ENCODE assay signal across 10 mouse cellular contexts in genomic region chr9:118674761-118675160, GRCm38 (mm10).
DNase-seq lines count a peak whose midpoint lies in the region; ATAC-seq and TF ChIP-seq lines count a peak whose summit lies in the region.
"Had no signal": no experiment of that assay in that cellular context is flagged by ENCODE, and none has a peak within 500 bp of the region (broad histone marks: within the 10 kb centered on the region; RNA-seq: fewer than 3 reads in every experiment).

No protein-coding gene starts in this region.

- no peaks in the 10 kb centered on the region for H3K9me3 ChIP-seq in intestine, postnatal 0 days (ENCODE audit: control insufficient read depth)
- no peaks in the 10 kb centered on the region for H3K9me3 ChIP-seq in intestine, embryonic 15.5 days
- H3K9me3 ChIP-seq in limb, embryonic 11.5 days (ENCODE audit: control insufficient read depth, low read length) = no peaks in the 10 kb centered on the region
- H3K9me3 ChIP-seq: embryonic facial prominence, embryonic 12.5 days had no signal

- ATAC-seq in intestine, postnatal 0 days = peak; percentile 77
- no peak for ATAC-seq in intestine, embryonic 15.5 days
- no peak for ATAC-seq in limb, embryonic 11.5 days (ENCODE audit: insufficient number of reproducible peaks, low FRiP score, low TSS enrichment, low read depth)
- no peak for ATAC-seq in cerebellum, adult (ENCODE audit: insufficient number of reproducible peaks, low FRiP score, low TSS enrichment)
- ATAC-seq: Patski had no signal

- no peaks in the 10 kb centered on the region; the same call in 1 of the 2 replicates for H3K4me1 ChIP-seq in intestine, postnatal 0 days (replicated peaks; ENCODE audit: control insufficient read depth, insufficient read depth, low read length)
- H3K4me1 ChIP-seq in intestine, embryonic 15.5 days (replicated peaks) = no peaks in the 10 kb centered on the region; the same call in 1 of the 2 replicates
- H3K4me1 ChIP-seq in limb, embryonic 11.5 days (ENCODE audit: control insufficient read depth, insufficient read depth, low read length) = peaks cover 23% of the 10 kb centered on the region

- no peak overlapping the region for H3K9ac ChIP-seq in intestine, postnatal 0 days (ENCODE audit: low read depth, low read length)
- no peak overlapping the region for H3K9ac ChIP-seq in intestine, embryonic 15.5 days
- no peak overlapping the region for H3K9ac ChIP-seq in limb, embryonic 11.5 days (ENCODE audit: low read length)
- H3K9ac ChIP-seq: embryonic facial prominence, embryonic 12.5 days; forebrain, postnatal 0 days had no signal

- H3K27ac ChIP-seq in intestine, postnatal 0 days (ENCODE audit: low read depth, low read length) = no peak overlapping the region
- no peak overlapping the region for H3K27ac ChIP-seq in intestine, embryonic 15.5 days
- no peak overlapping the region for H3K27ac ChIP-seq in limb, embryonic 11.5 days (replicated peaks; ENCODE audit: low read depth, low read length)
- H3K27ac ChIP-seq: embryonic facial prominence, embryonic 12.5 days had no signal

- DNase-seq in A20 (ENCODE audit: low read depth, low spot score) = peak; percentile 17
- DNase-seq in NIH3T3 (ENCODE audit: low read depth) = peak; percentile 31
- DNase-seq in limb, embryonic 11.5 days (ENCODE audit: low spot score) = peak; percentile 51
- no peak for DNase-seq in left cerebral cortex, adult 9 months (ENCODE audit: low spot score in 2 of 2)
- DNase-seq: forebrain, postnatal 0 days had no signal

- no peak overlapping the region for H3K4me2 ChIP-seq in intestine, postnatal 0 days (replicated peaks; ENCODE audit: low read depth)
- no peak overlapping the region for H3K4me2 ChIP-seq in intestine, embryonic 15.5 days (replicated peaks)
- no peak overlapping the region for H3K4me2 ChIP-seq in limb, embryonic 11.5 days (ENCODE audit: low read depth, severe bottlenecking)
- H3K4me2 ChIP-seq: embryonic facial prominence, embryonic 12.5 days had no signal

- peaks cover 6% of the 10 kb centered on the region; the same call in 1 of the 2 replicates for H3K36me3 ChIP-seq in intestine, postnatal 0 days (ENCODE audit: control insufficient read depth, insufficient read depth)
- H3K36me3 ChIP-seq in intestine, embryonic 15.5 days = no peaks in the 10 kb centered on the region
- no peaks in the 10 kb centered on the region for H3K36me3 ChIP-seq in limb, embryonic 11.5 days (ENCODE audit: control insufficient read depth, insufficient read depth, low read length)

- no peak for TF ChIP-seq CTCF in intestine, postnatal 0 days (IDR thresholded peaks at IDR 0.05; ENCODE audit: low read depth)

- H3K4me3 ChIP-seq in intestine, postnatal 0 days (ENCODE audit: low read depth, low read length) = no peak overlapping the region
- no peak overlapping the region for H3K4me3 ChIP-seq in intestine, embryonic 15.5 days (replicated peaks)
- H3K4me3 ChIP-seq in limb, embryonic 11.5 days (ENCODE audit: low read depth, low read length) = no peak overlapping the region
- H3K4me3 ChIP-seq: embryonic facial prominence, embryonic 12.5 days had no signal

- WGBS in intestine, postnatal 0 days = 88% methylated on average over 22 of the region's 22 CpGs
- 92% methylated on average over 22 of the region's 22 CpGs for WGBS in intestine, embryonic 15.5 days
- WGBS in limb, embryonic 11.5 days = 91% methylated on average over 22 of the region's 22 CpGs

- no peaks in the 10 kb centered on the region for H3K27me3 ChIP-seq in intestine, postnatal 0 days (replicated peaks; ENCODE audit: control insufficient read depth, insufficient read depth, low read length)
- no peaks in the 10 kb centered on the region for H3K27me3 ChIP-seq in intestine, embryonic 15.5 days (replicated peaks)
- H3K27me3 ChIP-seq in limb, embryonic 11.5 days (ENCODE audit: control insufficient read depth, insufficient read depth, low read length) = no peaks in the 10 kb centered on the region
- H3K27me3 ChIP-seq: embryonic facial prominence, embryonic 12.5 days; Patski had no signal

Comparison
In these comparisons a context has a peak if more than half of its experiments do, and no peak if none do; other contexts are left out.
1. DNase-seq: peak in A20 (single experiment), NIH3T3 (single experiment) and limb, embryonic 11.5 days (single experiment); none in left cerebral cortex, adult 9 months (0 of 2).